Mouse (Mus musculus) kidney, adult 2 months (tissue): ENCODE data around the gene Actg2. TPM values are rescaled to one million over a fixed set of nuclear protein-coding genes. Genes with fewer than 3 reads are reported as not detected.
"Not testable (repeated sequence)": the region's sequence is repeated elsewhere in the genome, so short reads cannot be mapped to it uniquely, and the experiment has no call there.

Experiments
- DNase-seq: peaks from one replicate; pipeline ENCODE4 v3.0.0; 2021
- H3K27ac ChIP-seq: fragments of 200-500 bp; 2 replicates; pipeline ENCODE4 v1.5.1; 2012; ENCODE audit warnings: low read depth, low read length, control low read depth, inconsistent platforms; ENCODE audit not compliant: insufficient read depth
- H3K27me3 ChIP-seq: fragments of 200-500 bp; replicated peaks from 2 replicates; pipeline ENCODE4 v1.6.1; 2012; ENCODE audit warnings: mild to moderate bottlenecking, moderate library complexity, low read length, inconsistent platforms; ENCODE audit not compliant: control insufficient read depth, insufficient read depth
- H3K36me3 ChIP-seq: fragments of 200-500 bp; 2 replicates; pipeline ENCODE4 v1.6.1; 2012; ENCODE audit warnings: mild to moderate bottlenecking, moderate library complexity, low read length, inconsistent platforms; ENCODE audit not compliant: control insufficient read depth, insufficient read depth
- H3K4me1 ChIP-seq: fragments of 200-500 bp; 2 replicates; pipeline ENCODE4 v1.6.1; 2011; ENCODE audit warnings: low read length; ENCODE audit not compliant: control insufficient read depth, insufficient read depth
- H3K4me3 ChIP-seq: fragments of 200-500 bp; 2 replicates; pipeline ENCODE4 v1.5.1; 2011; ENCODE audit warnings: mild to moderate bottlenecking, low read depth, low read length, control low read depth; ENCODE audit not compliant: insufficient read depth
- CTCF ChIP-seq: fragments of 200-500 bp; conservative IDR thresholded peaks from 2 replicates; pipeline ENCODE4 v1.5.1; 2011; ENCODE audit warnings: low read depth, mild to moderate bottlenecking, control low read depth, low read length, moderate library complexity, mixed read lengths; ENCODE audit not compliant: insufficient read depth, insufficient read length
- POLR2A ChIP-seq: fragments of 200-500 bp; IDR thresholded peaks from one replicate; pipeline ENCODE4 v1.6.1; 2011; ENCODE audit warnings: low read depth, low read length, control low read depth
- WGBS: fragments of 180-500 bp; shearing (Covaris S2); methylation state at CpG from one replicate; pipeline ENCODE4 v1.1.7; 2018; 5-methylcytosine and 5-hydroxymethylcytosine counted together
- polyA plus RNA-seq: library from polyadenylated mRNA; depleted of rRNA; stranded (reverse); fragments of >200 nt; gene quantifications from 2 replicates; pipeline ENCODE4 v1.2.3, GENCODE M21; 2012; rRNA removed

The Actg2 gene
- polyA plus RNA-seq = 2.0 and 10.5 TPM in 2 replicates

- Histone ChIP-seq H3K27ac (no peak within 1 kb of the TSS), H3K4me3 (no peak within 1 kb of the TSS), H3K4me1 (no peaks in the 10 kb centered on the region), H3K27me3 (no peaks in the 10 kb centered on the region), H3K36me3 (no peaks in the 10 kb centered on the region)
- no peak for DNase-seq
- WGBS = 79% methylated on average over 12 of the region's 12 CpGs
- TF ChIP-seq CTCF (no peak), POLR2A (no peak)
Measured at GRCm38 (mm10) chr6:83536028-83536794, at the start of gene Actg2. Gene Actg2 (minus strand): TSS chr6:83536265.

- WGBS = 74% methylated on average over 9 of the region's 9 CpGs
- not testable (repeated sequence) for DNase-seq, H3K36me3 ChIP-seq, H3K4me3 ChIP-seq, H3K27ac ChIP-seq, H3K4me1 ChIP-seq, H3K27me3 ChIP-seq
Measured at GRCm38 (mm10) chr6:83585328-83585727, 49.3 kb upstream of the Actg2 start.

- Histone ChIP-seq H3K36me3 (no peaks in the 10 kb centered on the region), H3K4me1 (no peaks in the 10 kb centered on the region), H3K27ac (no peak overlapping the region), H3K27me3 (no peaks in the 10 kb centered on the region), H3K4me3 (no peak overlapping the region)
- no peak for TF ChIP-seq POLR2A
- TF ChIP-seq CTCF = no peak
- no peak for DNase-seq
- 71% methylated on average over 2 of the region's 2 CpGs for WGBS
Measured at GRCm38 (mm10) chr6:83583591-83583990, 47.5 kb upstream of the Actg2 start.

GRCm38 (mm10) chr6:83582938-83583270, 46.8 kb upstream of the Actg2 start:
- no peaks in the 10 kb centered on the region for H3K36me3 ChIP-seq
- WGBS = 2% methylated on average over 6 of the region's 6 CpGs
- no peak overlapping the region for H3K4me3 ChIP-seq
- no peaks in the 10 kb centered on the region for H3K27me3 ChIP-seq
- no peak overlapping the region for H3K27ac ChIP-seq
- no peak for TF ChIP-seq POLR2A
- peak; percentile 76 for TF ChIP-seq CTCF
- H3K4me1 ChIP-seq = no peaks in the 10 kb centered on the region
- DNase-seq = peak; percentile 43

- H3K4me1 ChIP-seq = no peaks in the 10 kb centered on the region
- TF ChIP-seq POLR2A (no peak), CTCF (no peak)
- H3K27ac ChIP-seq = no peak overlapping the region
- WGBS = 60% methylated on average over 20 of the region's 20 CpGs
- no peak overlapping the region for H3K4me3 ChIP-seq
- H3K27me3 ChIP-seq = no peaks in the 10 kb centered on the region
- no peak for DNase-seq
- no peaks in the 10 kb centered on the region for H3K36me3 ChIP-seq
Measured at GRCm38 (mm10) chr6:83582135-83582937, 46.3 kb upstream of the Actg2 start.

GRCm38 (mm10) chr6:83577534-83577933, 41.5 kb upstream of the Actg2 start:
- no peak overlapping the region for H3K27ac ChIP-seq
- no peaks in the 10 kb centered on the region for H3K36me3 ChIP-seq
- DNase-seq = no peak
- no peaks in the 10 kb centered on the region for H3K27me3 ChIP-seq
- TF ChIP-seq POLR2A = no peak
- no peak for TF ChIP-seq CTCF
- no peak overlapping the region for H3K4me3 ChIP-seq
- peaks cover 4% of the 10 kb centered on the region; the same call in 1 of the 2 replicates for H3K4me1 ChIP-seq

GRCm38 (mm10) chr6:83575609-83576008, 39.5 kb upstream of the Actg2 start:
- Histone ChIP-seq H3K4me1 (peaks cover 9% of the 10 kb centered on the region; the same call in 1 of the 2 replicates), H3K36me3 (no peaks in the 10 kb centered on the region), H3K27ac (no peak overlapping the region), H3K27me3 (no peaks in the 10 kb centered on the region), H3K4me3 (no peak overlapping the region)
- WGBS = 80% methylated on average over 4 of the region's 4 CpGs
- no peak for TF ChIP-seq CTCF
- no peak for TF ChIP-seq POLR2A
- DNase-seq = no peak
